Mouse (Mus musculus) spleen, embryonic (tissue): ENCODE results near the gene Naa50.

Experiments
- CTCF ChIA-PET: fragments of 350-600 bp; sonication (Branson Sonifier 250); formaldehyde crosslinking; loops from one replicate; lab custom pipeline; 2022; lab: Charles Lee

Naa50 gene

DNA sequence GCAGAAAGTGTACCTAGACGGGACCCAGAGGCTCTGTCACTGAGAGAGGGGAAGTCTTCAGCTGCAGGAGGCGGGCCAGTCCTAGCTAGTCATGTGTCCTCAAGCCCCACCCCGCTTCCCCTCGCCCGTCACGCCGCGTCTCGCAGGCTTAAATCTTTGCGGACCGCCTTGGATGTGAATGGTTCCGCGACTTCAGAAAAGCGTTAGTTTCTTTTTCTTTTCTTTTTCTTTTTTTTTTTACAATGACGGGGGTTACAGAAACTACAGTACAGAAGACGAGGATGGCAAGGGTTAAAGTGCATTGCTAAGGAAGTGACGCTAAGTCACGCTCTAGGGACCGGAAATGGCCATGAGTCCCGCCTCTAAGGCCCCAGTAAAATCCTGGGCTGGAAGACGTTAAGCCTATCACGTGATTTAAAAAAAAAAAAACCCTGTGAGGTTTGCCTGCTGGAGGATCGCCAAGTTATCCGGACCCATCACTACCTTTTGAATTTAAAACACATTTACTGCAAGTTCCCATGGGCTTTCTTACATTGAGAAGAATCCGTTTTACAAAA lies 573 bp upstream of the Naa50 start:
- CTCF ChIA-PET = interaction anchor here (1.1 kb wide), 1 partner anchor 250 kb away, joined by 4 read pairs; the partner anchor contains the start of gene Ccdc191

DNA sequence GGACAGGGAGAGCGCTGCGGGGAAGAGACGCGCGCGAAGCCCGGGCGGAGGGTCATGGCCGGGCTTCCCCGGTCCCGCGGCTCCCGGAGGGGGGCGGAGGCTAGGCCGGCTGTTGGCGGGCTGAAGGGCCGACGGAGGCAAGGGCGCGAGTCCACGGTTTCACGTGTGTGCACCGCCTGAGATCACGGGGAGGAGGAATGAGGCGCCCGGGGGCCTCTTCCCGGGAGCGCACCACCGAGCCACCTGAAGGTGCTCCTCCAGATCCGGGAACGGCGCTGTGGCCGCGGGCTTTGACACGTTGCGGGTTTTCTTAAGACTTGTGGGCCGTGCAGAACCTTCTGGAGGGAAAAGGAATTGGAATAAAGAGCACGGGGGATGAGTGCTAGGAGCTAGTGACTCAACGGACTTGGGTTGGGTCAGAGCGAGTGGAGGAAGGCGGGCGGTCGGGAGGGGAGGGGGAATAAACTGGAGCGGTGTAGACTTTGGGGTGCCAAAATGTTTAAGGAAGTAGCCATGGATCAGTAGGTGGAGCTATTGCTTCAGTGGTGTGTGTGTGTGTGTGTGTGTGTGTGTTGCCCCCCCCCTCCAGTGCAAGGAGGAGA lies 657 bp downstream of the Naa50 start:
- CTCF ChIA-PET = interaction anchor here (0.6 to 1.1 kb wide), 4 partner anchors 35 to 251 kb away, joined by 3 to 11 read pairs (median 4); partner anchors contain the start of gene Ccdc191

DNA sequence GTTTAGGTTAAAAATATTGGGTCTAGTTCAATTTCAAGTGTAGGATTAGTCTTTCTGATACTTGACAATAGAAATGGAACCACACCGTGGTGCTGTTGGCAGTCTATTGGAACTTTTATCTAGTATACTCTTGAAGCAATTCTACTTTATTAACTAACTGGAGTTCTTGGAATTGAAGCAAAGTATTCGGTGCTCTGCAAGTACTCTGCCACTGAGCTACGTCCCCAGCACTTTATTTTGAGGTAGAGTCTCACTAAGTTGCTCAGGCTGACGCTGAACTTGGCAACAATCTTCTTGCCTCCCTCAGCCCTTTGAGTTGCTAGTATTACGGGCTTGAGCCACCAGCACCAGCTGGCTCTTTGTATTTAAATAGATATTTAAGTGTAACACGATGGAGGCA lies 1.9 kb downstream of the Naa50 start:
- CTCF ChIA-PET = no interaction called here

DNA sequence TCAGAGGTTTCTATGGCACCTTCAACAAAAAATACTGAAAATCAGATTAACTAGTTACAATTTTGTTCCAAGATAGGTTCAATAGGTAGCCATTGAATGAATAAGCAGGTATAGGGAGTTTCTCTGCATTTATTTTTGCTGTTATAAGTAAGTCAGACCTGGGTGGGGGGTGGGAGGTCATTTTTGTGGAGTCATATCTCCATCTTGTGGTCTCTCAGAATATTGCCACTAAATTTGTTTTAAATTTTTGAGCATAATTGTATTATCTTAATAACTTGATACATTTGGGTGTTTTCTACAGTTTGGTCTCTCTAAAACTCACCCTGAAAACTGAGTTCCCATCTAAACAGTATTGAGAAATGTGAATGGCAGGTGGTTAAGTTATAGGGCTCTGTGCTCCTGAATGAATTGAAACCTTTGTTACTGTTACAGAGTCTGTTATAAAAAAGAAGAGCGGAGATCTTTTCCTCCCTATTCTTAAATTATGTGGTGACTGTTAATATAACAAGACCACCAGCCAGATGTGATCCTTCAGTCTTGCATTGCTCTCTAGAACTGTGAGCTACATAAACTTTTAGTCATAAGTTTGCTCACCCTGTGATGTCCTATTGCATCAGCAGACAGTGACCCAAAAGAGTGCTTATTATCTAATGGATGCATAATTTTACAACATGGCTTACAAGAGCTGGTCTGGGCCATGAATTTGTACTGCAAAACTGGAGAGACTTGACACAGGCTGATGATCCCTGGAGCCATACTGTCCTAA lies 9.6 kb downstream of the Naa50 start:
- CTCF ChIA-PET = no interaction called here

DNA sequence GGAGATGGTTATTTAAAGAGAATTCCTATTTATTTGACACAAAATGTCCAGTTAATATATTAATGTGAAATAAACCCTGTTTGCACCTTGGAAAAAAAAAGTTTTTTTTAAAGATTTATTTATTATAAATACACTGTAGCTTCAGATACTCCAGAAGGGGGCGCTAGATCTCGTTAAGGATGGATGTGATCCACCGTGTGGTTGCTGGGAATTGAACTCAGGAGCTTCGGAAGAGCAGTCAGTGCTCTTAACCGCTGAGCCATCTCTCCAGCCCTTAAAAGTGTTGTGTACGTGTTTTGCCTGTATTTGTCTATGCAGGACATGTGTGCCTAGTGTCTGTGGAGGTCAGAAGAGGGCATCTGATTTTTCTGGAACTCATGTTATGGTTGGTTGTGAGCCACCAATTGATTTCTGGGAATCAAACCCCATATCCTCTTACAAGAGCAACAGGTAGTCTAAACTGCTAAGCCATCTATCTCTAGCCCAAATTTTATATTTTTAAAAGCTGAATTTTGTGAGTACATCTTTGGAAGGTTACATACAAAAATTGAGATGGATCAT lies 14.9 kb downstream of the Naa50 start:
- CTCF ChIA-PET = interaction anchor here (0.6 kb wide), 1 partner anchor 445 kb away, joined by 3 read pairs; no protein-coding TSS in a partner anchor

DNA sequence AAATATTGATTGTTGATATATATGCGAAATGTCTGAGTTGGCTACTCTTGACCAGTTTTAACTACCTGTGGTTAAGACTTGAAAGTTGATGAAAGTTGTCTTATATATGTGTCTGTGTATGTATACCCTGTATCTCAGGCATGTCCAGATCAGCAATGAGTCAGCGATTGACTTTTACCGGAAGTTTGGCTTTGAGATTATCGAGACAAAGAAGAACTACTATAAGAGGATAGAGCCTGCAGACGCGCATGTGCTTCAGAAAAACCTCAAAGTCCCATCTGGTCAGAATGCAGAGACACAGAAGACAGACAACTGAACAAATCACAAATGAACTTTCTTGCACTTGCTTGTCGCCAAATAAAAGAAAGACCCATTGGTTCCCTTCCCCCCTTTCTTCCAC lies 19.7 kb downstream of the Naa50 start:
- CTCF ChIA-PET = interaction anchor here (0.6 kb wide), 1 partner anchor 42 kb away, joined by 5 read pairs; no protein-coding TSS in a partner anchor

DNA sequence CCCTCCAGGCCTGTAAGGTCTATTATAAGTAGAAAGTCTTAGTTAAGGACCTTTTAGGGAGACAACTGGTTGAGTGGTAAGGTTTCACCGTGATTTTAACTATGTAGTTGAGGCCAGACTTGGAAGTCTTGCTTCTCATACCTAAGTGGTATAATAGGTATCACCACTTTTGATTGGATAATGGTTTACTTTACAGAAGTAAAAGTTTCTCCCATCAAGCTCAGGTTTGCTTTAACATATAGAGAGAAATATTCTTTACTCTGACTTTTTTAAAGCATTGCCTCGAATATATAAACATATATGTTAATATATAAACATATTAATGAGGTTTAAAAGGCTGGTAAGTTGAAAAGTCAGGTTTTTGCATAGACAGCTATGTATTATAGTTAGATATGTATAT lies 24.2 kb downstream of the Naa50 start:
- CTCF ChIA-PET = no interaction called here

DNA sequence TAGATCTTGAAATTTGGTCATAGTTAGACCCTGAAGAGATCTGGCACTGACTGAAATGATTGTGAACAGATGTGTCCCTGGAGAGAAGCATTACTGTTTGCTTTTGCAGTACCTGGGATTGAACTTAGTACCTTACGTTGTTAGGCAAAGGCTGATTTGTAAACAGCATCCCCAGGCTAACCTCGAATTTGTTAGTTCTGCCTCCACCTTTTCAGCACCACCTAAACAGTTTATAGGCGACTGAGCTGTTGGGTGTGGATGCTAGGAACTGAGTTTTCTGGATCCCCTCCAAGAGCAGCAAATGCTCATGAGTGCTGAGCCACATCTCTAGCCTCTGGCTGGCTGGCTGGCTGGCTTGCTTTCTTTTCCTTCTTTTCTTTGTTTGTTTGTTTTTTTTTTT lies 25.6 kb downstream of the Naa50 start:
- CTCF ChIA-PET = no interaction called here

DNA sequence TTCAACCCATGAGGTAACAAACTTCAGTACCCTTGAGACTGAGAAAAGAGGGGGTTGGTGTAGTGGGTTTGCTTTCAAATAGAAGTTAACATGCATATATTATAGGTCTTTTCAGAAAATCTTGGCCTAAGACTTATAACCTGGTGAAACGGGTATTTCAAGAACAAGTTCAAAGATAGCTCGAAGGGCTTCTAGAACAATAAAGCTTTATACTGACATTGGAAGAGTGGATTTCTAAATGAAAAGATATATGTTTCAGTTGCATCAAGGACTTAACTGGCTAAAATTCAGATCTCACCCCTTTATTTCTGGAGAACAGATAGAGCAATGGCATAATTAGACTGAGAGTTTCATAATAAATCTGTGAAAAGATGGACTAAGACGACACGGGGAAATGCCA lies 29.4 kb downstream of the Naa50 start:
- CTCF ChIA-PET = no interaction called here

DNA sequence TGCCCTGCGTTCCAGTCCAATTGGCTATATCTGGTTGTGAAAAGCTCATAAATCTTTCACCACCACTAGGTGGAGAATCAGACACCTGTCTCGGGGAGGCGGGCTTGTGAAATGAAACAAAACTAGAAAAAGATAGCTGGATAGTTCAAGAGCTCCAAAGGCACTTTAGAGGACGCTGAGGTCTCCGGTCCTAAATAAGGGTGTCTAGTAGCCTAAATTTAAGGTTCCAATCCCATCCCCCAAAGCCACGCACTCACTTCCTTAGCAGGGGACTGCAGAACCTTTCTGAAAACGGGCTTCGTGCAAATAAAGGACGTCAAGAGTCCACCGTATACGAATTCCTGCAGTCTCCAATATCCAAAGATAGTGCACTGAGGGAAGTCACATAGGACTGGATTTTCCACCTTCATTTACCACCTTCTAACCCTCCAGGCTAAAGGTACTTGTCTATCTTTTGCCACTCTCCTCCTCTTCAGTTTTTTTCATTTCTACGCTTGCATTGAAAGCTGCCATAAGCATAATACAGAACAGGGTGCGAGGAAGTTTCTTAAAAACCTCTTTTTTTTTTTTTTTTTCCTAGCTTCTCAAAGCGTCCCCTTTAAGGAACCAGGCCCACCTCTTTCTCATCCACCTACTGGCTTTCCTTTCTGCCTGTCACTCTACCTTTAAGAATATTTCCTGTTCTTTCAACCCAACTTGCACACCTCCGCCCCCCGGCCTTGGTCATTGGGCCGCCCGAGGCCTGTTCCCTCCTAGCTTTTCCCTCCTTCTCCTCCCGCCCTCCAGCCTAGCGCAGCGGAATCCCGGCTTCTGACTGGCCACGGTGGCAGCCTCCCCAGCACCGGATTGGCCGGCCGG lies 32.9 kb downstream of the Naa50 start:
- CTCF ChIA-PET = interaction anchor here (0.7 to 0.8 kb wide), 2 partner anchors 88 to 160 kb away, joined by 6 to 9 read pairs; partner anchors contain the start of gene Sidt1

DNA sequence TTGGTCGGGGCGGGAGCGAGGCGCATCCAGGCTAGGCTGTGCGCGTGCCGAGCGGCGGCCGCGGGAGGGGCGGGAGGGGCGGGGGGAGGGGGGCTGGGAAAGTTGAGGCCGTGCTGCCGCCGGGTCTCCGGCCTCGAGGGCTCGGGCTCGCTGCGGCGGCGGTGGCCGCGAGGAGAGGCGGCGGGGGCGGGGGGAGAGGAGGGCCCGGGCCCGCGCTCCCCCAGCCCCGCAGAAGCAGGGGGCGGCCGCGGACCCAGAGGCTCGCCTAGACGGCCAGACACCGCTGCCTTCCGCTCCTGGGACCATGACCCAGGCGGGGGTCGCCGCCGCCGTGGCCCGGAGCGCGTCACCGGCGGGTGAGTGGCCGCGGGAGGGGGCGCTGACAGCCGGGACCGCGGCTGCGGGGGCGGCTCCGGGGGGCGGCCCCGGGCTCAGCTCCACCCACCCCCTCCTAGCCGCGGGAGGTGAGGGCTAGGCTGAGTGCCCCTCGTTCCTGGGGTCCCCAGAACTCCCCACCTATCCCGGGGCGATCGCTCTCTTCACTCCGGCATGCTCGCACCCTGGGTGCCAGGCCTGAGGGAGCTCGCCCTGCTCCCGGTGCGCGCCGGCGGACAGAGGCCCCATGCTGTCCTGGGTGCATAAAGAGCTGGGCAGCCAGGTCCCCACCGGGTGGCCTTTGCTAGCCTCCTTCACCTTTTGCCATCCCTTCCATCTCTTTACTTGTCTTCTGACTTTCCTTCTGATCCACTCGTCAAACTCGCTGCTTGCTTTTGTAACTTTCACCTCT lies 33.7 kb downstream of the Naa50 start, which contains the start of gene Usf3:
Gene Usf3, plus strand, starts transcription at position 92 of the 787 bp plus-strand sequence.
- CTCF ChIA-PET = interaction anchor here (0.6 to 0.8 kb wide), 3 partner anchors 23 to 160 kb away, joined by 6 to 9 read pairs (median 7); partner anchors contain the start of gene Sidt1

DNA sequence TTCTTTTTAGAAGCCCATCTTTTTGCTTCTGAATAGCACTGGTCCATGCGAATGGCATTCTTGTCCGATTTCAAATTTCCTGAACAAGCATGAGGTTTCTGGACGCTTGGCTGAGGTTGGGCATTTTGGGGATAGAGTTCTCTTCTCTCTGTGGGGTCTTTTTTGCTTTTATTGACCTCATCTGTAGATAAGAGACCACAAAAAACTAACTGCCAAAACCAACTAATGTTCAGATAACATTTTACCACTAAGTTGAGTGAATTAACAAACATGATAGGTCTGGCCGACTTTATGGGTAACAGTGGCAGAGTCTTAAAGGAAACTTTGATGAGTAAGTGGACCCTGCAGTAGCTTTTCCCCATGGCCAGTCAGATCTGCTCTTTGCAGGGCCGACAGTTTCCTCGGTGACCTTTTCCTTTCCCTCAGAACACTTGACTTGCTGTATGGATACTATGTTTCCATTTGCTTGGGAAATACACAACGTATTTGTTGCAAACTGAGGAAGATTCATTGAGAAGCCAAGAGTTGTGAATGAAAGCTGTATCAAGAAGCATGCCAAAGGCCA lies 34.4 kb downstream of the Naa50 start:
- CTCF ChIA-PET = no interaction called here

DNA sequence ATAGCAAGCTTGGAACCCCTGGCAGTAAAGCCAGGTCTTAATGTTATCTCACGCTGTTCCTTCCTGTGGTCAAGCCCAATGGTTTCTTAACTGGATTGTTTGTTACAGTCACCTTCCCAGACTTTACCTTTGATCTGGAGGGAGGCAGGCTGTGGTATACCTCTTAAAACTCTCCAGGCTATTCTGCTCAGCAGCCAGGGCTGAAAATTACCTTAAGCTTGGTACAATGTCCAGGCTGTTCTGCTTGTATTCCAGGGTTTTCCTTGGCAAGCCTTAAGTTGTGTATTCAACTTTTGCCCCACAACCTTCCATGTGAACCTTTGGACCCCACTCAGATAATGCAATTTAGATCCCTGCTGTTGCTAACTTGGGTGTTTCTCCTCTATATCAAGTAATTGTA lies 35.4 kb downstream of the Naa50 start:
- CTCF ChIA-PET = interaction anchor here (0.7 to 0.9 kb wide), 2 partner anchors 34 to 160 kb away, joined by 3 read pairs; no protein-coding TSS in a partner anchor

DNA sequence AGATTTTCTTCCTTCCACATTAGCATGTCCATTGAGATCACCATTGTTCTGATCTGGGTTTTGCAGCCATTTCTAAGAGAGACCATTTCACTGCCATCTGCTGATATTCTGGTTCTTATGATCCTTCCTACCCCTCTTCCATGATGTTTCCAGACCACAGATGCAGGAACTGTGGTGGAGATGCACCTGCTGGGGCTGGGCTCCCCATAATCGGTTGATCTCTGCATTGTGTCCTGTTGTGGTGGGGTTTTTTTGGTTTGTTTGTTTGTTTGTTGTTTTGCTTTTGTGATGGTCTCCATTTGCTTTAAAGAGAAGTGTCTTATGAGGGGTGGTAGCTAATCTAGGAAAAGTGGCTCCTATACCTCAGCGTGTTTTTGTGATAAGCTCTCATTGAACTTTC lies 36.9 kb downstream of the Naa50 start:
- CTCF ChIA-PET = interaction anchor here (0.6 kb wide), 1 partner anchor 616 kb away, joined by 3 read pairs; no protein-coding TSS in a partner anchor

DNA sequence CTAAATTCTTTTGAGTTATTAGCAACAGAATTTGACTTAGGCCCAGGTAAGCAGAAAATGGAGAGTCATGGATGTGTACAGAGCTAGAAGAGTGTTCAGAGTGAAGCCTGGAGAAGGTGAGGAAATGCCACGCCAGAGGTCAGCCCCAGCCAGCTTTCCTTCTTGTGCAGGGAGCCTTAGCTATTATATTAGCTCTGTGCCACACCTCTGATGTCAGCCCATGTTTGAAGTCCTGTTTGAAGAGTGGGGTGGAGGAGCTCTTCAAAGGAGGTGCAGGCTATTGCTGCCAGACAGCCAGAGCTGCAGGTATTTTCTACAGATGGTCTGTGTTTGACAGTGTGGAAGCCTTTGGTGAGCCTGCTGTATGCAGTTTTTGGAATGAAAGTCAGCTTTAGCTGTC lies 38.9 kb downstream of the Naa50 start:
- CTCF ChIA-PET = interaction anchor here (0.6 kb wide), 1 partner anchor 9 kb away, joined by 3 read pairs; no protein-coding TSS in a partner anchor

DNA sequence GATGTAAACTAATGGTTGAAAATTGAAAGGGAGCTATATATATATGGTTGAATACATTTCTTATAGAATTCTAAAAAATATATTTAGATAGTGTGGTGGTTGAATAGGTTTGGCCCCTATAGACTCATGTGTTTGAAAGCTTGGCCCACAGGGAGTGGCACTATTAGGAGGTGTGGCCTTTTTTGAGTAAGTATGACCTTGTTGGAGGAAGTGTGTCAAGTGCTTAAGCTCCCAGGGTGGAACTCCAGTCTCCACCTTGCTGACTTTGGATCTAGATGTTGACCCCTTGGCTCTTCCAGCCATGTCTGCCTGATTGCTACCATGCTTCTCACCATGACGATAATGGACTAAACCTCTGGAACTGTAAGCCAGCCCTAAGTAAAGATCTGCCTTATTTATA lies 43.0 kb downstream of the Naa50 start:
- CTCF ChIA-PET = interaction anchor here (0.7 kb wide), 1 partner anchor 17 kb away, joined by 4 read pairs; no protein-coding TSS in a partner anchor

DNA sequence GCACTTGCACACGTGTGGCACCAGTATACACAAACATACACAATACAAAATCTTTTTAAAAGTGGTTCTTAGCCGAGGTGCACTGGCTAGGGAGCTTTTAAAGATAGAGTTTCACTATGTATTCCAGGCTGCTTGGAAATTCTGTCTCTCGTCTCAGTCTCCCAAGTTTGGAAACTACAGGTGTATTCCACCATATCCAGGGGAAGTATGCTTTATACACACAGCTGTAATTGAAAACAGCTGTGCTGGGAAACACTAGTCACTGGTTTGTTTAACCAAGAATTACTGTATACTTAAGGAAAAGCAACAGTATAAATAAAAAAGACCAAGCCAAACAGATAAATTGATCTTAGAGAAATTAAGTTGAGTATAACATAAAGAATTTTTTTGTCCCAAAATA lies 45.1 kb downstream of the Naa50 start:
- CTCF ChIA-PET = no interaction called here

DNA sequence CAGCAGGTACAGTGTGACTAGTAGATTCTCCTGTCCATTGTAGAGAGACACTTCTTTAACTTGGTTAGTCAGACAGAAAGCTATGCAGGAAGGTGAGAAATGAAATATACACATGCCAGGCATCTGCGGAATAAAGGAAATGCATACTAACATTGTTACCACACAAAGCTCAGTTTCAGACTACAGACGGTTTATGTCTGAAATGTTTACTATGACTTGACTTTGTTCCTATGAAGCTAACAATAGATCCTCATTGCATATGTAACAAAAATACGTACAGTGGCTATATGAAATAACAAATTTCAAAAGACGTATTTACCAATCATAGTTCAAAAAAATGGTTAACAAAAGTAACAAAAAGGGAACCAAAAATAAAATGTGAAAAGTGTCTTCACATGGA lies 47.5 kb downstream of the Naa50 start:
- CTCF ChIA-PET = interaction anchor here (0.7 kb wide), 1 partner anchor 9 kb away, joined by 3 read pairs; no protein-coding TSS in a partner anchor

DNA sequence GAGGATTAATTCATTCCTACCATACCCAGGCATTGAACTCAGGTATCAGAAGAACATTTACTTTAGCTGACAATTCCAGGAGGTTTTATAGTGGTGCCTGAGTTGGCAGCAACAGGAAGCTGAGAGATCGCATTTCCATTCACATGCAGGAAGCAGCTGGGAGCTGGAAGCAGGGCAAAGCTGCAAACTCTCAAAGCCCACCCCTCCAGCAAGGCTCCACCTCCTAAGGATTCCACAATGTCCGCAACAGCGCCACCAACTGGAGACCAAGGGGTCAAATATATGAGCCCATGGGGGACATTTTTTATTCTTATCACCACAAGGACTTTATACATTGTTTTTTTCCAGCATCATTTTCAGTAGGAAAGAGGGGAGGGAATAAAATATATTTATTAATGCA lies 49.1 kb downstream of the Naa50 start:
- CTCF ChIA-PET = no interaction called here

DNA sequence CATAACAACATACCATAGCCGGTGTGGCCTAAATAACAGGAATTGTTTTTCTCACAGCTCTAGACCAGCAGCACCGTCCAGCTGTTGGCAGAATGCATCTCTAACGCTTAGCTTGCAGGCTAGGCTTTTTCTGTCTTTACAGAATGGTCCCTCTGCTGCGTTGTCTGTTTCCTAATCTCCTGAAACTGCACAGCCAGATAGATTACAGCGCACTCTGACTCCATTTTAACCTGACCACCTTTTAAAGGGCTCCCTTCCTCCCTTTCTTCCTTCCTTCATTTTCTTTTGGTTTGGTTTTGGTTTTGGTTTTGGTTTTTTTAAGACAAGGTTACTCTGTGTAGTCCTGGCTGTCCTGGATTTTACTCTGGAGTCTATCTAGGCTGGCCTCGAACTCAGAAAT lies 50.4 kb downstream of the Naa50 start:
- CTCF ChIA-PET = no interaction called here
